Mouse (Mus musculus) liver, embryonic 12.5 days (tissue): ENCODE results near the gene Ccl2. TPM values are rescaled to one million over a fixed set of nuclear protein-coding genes. Genes with fewer than 3 reads are reported as not detected.

Experiments used
- ATAC-seq: fragments of 200-750 bp; cut with Nextera tagmentation; 2 replicates; pipeline ENCODE4 v1.8.0; 2017; ENCODE audit warnings: moderate number of reproducible peaks, mild to moderate bottlenecking, moderate library complexity
- H3K27ac ChIP-seq: fragments of 300-500 bp; sonication (generic); 2 replicates; pipeline ENCODE4 v1.5.1; 2016; ENCODE audit warnings: mild to moderate bottlenecking
- H3K27me3 ChIP-seq: fragments of 300-500 bp; sonication (generic); replicated peaks from 2 replicates; pipeline ENCODE4 v1.6.1; 2016; ENCODE audit warnings: mild to moderate bottlenecking, moderate library complexity
- H3K36me3 ChIP-seq: fragments of 300-500 bp; sonication (generic); 2 replicates; pipeline ENCODE4 v1.6.1; 2016; ENCODE audit warnings: mild to moderate bottlenecking, moderate library complexity
- H3K4me1 ChIP-seq: fragments of 300-500 bp; sonication (generic); 2 replicates; pipeline ENCODE4 v1.6.1; 2016
- H3K4me2 ChIP-seq: fragments of 300-500 bp; sonication (generic); 2 replicates; pipeline ENCODE4 v1.6.1; 2016; ENCODE audit warnings: mild to moderate bottlenecking, moderate library complexity
- H3K4me3 ChIP-seq: fragments of 300-500 bp; sonication (generic); 2 replicates; pipeline ENCODE4 v1.5.1; 2016; ENCODE audit warnings: mild to moderate bottlenecking, moderate library complexity
- H3K9ac ChIP-seq: fragments of 300-500 bp; sonication (generic); 2 replicates; pipeline ENCODE4 v1.6.1; 2016; ENCODE audit warnings: mild to moderate bottlenecking, moderate library complexity
- H3K9me3 ChIP-seq: fragments of 300-500 bp; sonication (generic); replicated peaks from 2 replicates; pipeline ENCODE4 v1.6.1; 2016; ENCODE audit warnings: mild to moderate bottlenecking, moderate library complexity
- WGBS: fragments of 180-500 bp; shearing (Covaris S2); methylation state at CpG from one replicate; pipeline ENCODE4 v1.1.7; 2016; ENCODE audit not compliant: insufficient replicate concordance; 5-methylcytosine and 5-hydroxymethylcytosine counted together
- polyA plus RNA-seq: library from polyadenylated mRNA; unstranded; fragments of >200 nt; fragmentation: Nextera tagmentation; extraction: Ambion mirVana; gene quantifications from 2 replicates; pipeline ENCODE4 v1.2.1, GENCODE M21; 2016

Ccl2 gene
- polyA plus RNA-seq = 2.0 and 2.8 TPM in 2 replicates

DNA sequence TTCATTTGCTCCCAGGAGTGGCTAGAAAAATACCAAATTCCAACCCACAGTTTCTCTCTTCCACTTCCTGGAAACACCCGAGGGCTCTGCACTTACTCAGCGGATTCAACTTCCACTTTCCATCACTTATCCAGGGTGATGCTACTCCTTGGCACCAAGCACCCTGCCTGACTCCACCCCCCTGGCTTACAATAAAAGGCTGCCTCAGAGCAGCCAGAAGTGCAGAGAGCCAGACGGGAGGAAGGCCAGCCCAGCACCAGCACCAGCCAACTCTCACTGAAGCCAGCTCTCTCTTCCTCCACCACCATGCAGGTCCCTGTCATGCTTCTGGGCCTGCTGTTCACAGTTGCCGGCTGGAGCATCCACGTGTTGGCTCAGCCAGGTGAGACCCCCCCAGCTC is at the start of gene Ccl2:
Ccl2 (plus strand) TSS at position 216 of the 400 bp plus-strand sequence.
- no peak for ATAC-seq
- H3K27ac ChIP-seq = no peak within 1 kb of the TSS
- WGBS = 27% methylated on average over 5 of the region's 5 CpGs
- H3K9ac ChIP-seq = no peak within 1 kb of the TSS
- no peaks in the 10 kb centered on the region for H3K27me3 ChIP-seq
- H3K4me2 ChIP-seq = no peak within 1 kb of the TSS
- no peak within 1 kb of the TSS for H3K4me3 ChIP-seq
- no peaks in the 10 kb centered on the region for H3K4me1 ChIP-seq
- no peaks in the 10 kb centered on the region for H3K9me3 ChIP-seq
- H3K36me3 ChIP-seq = no peaks in the 10 kb centered on the region

DNA sequence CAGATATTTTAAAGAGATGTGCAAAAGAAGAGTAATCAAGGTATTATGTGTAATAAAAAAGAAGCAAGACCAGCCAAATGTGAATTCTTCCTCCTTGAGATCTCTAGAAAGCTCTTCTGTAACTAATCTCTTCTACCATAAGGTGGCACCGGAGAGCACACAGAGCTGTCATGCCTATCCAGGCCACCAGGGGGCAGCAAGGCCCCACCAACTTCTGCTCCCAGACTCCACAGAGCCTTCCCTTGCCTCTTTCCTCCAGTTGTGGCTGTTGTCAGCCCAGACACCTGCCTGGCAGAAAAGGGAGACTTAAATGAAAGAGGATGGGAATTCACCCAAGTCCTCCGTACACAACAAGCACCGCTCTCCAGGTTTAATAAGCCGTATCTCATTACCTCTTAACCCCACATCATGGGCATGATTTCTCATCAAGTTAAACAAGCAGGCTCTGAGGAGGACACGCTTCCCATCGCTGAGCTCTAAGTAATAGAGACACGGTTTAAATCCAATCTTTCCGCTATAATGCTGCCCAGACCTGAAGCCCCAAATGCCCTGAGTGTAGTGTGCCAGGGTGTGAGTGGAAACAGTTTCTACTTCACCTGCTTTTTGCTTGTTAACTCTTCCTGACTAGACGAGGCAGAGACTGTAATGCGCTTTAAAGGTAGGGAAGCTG is 39.1 kb upstream of the Ccl2 start:
- H3K4me1 ChIP-seq = no peaks in the 10 kb centered on the region
- H3K4me2 ChIP-seq = no peak overlapping the region
- H3K4me3 ChIP-seq = no peak overlapping the region
- H3K36me3 ChIP-seq = no peaks in the 10 kb centered on the region
- no peaks in the 10 kb centered on the region for H3K9me3 ChIP-seq
- ATAC-seq = no peak
- H3K27ac ChIP-seq = no peak overlapping the region
- 56% methylated on average over 10 of the region's 10 CpGs for WGBS
- H3K9ac ChIP-seq = no peak overlapping the region
- no peaks in the 10 kb centered on the region for H3K27me3 ChIP-seq

- no peak overlapping the region for H3K4me2 ChIP-seq
- H3K9ac ChIP-seq = no peak overlapping the region
- no peaks in the 10 kb centered on the region for H3K4me1 ChIP-seq
- H3K4me3 ChIP-seq = no peak overlapping the region
- no peaks in the 10 kb centered on the region for H3K36me3 ChIP-seq
- no peaks in the 10 kb centered on the region for H3K27me3 ChIP-seq
- no peak for ATAC-seq
- no peaks in the 10 kb centered on the region for H3K9me3 ChIP-seq
- no peak overlapping the region for H3K27ac ChIP-seq
- 61% methylated on average over 5 of the region's 5 CpGs for WGBS
Measured at GRCm38 (mm10) chr11:81997085-81997484, 38.3 kb upstream of the Ccl2 start.

- ATAC-seq = no peak
- Histone ChIP-seq H3K4me1 (no peaks in the 10 kb centered on the region), H3K9ac (no peak overlapping the region), H3K36me3 (no peaks in the 10 kb centered on the region), H3K27ac (no peak overlapping the region), H3K9me3 (no peaks in the 10 kb centered on the region), H3K27me3 (no peaks in the 10 kb centered on the region), H3K4me2 (no peak overlapping the region), H3K4me3 (no peak overlapping the region)
- WGBS = 62% methylated on average over 3 of the region's 3 CpGs
Measured at GRCm38 (mm10) chr11:81998646-81999045, 36.7 kb upstream of the Ccl2 start.

DNA sequence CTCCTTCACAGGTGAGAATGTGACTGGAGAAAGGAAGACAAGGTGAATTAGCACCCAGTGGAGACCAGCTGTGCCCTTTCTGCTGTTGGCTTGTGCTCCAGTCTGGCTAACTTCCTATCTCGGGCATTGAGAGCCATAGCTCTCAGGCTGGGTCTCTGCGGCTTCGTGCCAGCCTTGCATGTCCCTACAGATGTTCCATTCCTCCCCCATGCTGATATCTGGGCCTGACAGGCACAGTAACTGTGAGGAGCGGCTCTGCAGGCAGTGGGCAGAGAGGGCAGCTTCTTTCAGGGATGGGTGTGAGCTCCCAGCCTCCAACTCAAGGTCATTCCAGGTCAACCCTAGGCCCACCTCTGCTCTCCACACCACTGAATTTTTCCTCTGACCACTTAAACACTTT is 35.9 kb upstream of the Ccl2 start:
- Histone ChIP-seq H3K4me1 (no peaks in the 10 kb centered on the region), H3K9ac (no peak overlapping the region), H3K36me3 (no peaks in the 10 kb centered on the region), H3K27me3 (no peaks in the 10 kb centered on the region), H3K9me3 (no peaks in the 10 kb centered on the region), H3K4me2 (no peak overlapping the region), H3K27ac (no peak overlapping the region), H3K4me3 (no peak overlapping the region)
- ATAC-seq = no peak
- 61% methylated on average over 4 of the region's 4 CpGs for WGBS

GRCm38 (mm10) chr11:82000581-82000980 is 34.8 kb upstream of the Ccl2 start:
- Histone ChIP-seq H3K27ac (no peak overlapping the region), H3K4me1 (no peaks in the 10 kb centered on the region), H3K9ac (no peak overlapping the region), H3K4me2 (no peak overlapping the region), H3K36me3 (no peaks in the 10 kb centered on the region), H3K27me3 (no peaks in the 10 kb centered on the region), H3K9me3 (no peaks in the 10 kb centered on the region), H3K4me3 (no peak overlapping the region)
- ATAC-seq = no peak
- WGBS = 48% methylated on average over 5 of the region's 5 CpGs

- Histone ChIP-seq H3K4me2 (no peak overlapping the region), H3K9ac (no peak overlapping the region), H3K27ac (no peak overlapping the region), H3K9me3 (no peaks in the 10 kb centered on the region), H3K4me1 (no peaks in the 10 kb centered on the region), H3K36me3 (no peaks in the 10 kb centered on the region), H3K4me3 (no peak overlapping the region), H3K27me3 (no peaks in the 10 kb centered on the region)
- no peak for ATAC-seq
- WGBS = 46% methylated on average over 2 of the region's 2 CpGs
Measured at GRCm38 (mm10) chr11:82004810-82005209, 30.6 kb upstream of the Ccl2 start.

GRCm38 (mm10) chr11:82006796-82007423 is 28.5 kb upstream of the Ccl2 start:
- WGBS = 27% methylated on average over 12 of the region's 12 CpGs
- H3K27ac ChIP-seq = no peak overlapping the region
- H3K4me2 ChIP-seq = 0 out of 2 replicates have a peak overlapping the region, but pooled peaks have one; percentile 5
- no peak overlapping the region for H3K4me3 ChIP-seq
- H3K9me3 ChIP-seq = no peaks in the 10 kb centered on the region
- H3K4me1 ChIP-seq = no peaks in the 10 kb centered on the region
- ATAC-seq = no peak
- H3K9ac ChIP-seq = no peak overlapping the region
- H3K36me3 ChIP-seq = no peaks in the 10 kb centered on the region
- no peaks in the 10 kb centered on the region for H3K27me3 ChIP-seq

GRCm38 (mm10) chr11:82010115-82010514 is 25.3 kb upstream of the Ccl2 start:
- ATAC-seq = no peak
- Histone ChIP-seq H3K4me1 (no peaks in the 10 kb centered on the region), H3K4me2 (no peak overlapping the region), H3K9ac (no peak overlapping the region), H3K27ac (no peak overlapping the region), H3K36me3 (no peaks in the 10 kb centered on the region), H3K4me3 (no peak overlapping the region), H3K27me3 (no peaks in the 10 kb centered on the region), H3K9me3 (no peaks in the 10 kb centered on the region)
- WGBS = 73% methylated on average over 3 of the region's 3 CpGs

- Histone ChIP-seq H3K27me3 (no peaks in the 10 kb centered on the region), H3K9me3 (no peaks in the 10 kb centered on the region), H3K36me3 (no peaks in the 10 kb centered on the region), H3K9ac (no peak overlapping the region), H3K27ac (no peak overlapping the region), H3K4me2 (no peak overlapping the region), H3K4me1 (no peaks in the 10 kb centered on the region), H3K4me3 (no peak overlapping the region)
- no peak for ATAC-seq
- 53% methylated on average over 8 of the region's 8 CpGs for WGBS
Measured at GRCm38 (mm10) chr11:82011411-82012193, 23.8 kb upstream of the Ccl2 start.

- Histone ChIP-seq H3K9me3 (no peaks in the 10 kb centered on the region), H3K4me1 (no peaks in the 10 kb centered on the region), H3K27me3 (no peaks in the 10 kb centered on the region), H3K36me3 (no peaks in the 10 kb centered on the region), H3K4me2 (no peak overlapping the region), H3K4me3 (no peak overlapping the region), H3K27ac (no peak overlapping the region), H3K9ac (no peak overlapping the region)
- 65% methylated on average over 1 of the region's 1 CpGs for WGBS
- no peak for ATAC-seq
Measured at GRCm38 (mm10) chr11:82013756-82014155, 21.6 kb upstream of the Ccl2 start.

DNA sequence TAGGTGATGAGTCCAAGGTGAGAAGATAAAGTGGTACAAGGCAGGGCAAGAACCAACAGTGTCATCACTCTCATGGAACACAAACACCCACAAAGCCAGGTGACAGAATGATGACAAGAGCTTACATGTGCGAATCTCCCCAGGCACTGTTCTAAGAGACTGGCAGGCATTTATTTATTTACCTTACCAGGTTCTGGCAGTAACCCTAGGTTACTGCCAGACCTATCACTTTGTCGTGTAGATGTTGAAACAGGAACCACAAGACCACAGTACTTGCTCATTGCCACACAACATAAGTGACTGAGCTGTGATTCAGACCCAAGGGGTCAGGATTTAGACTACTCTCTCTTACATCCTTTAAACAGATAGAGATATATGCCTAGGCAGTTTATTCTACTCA is 20.3 kb upstream of the Ccl2 start:
- Histone ChIP-seq H3K4me2 (no peak overlapping the region), H3K9ac (no peak overlapping the region), H3K27me3 (no peaks in the 10 kb centered on the region), H3K27ac (no peak overlapping the region), H3K9me3 (no peaks in the 10 kb centered on the region), H3K36me3 (no peaks in the 10 kb centered on the region), H3K4me1 (no peaks in the 10 kb centered on the region), H3K4me3 (no peak overlapping the region)
- no peak for ATAC-seq
- WGBS = 31% methylated on average over 2 of the region's 2 CpGs
